Mouse (Mus musculus): ENCODE results near the gene Nrde2.

Gene Nrde2

DNA sequence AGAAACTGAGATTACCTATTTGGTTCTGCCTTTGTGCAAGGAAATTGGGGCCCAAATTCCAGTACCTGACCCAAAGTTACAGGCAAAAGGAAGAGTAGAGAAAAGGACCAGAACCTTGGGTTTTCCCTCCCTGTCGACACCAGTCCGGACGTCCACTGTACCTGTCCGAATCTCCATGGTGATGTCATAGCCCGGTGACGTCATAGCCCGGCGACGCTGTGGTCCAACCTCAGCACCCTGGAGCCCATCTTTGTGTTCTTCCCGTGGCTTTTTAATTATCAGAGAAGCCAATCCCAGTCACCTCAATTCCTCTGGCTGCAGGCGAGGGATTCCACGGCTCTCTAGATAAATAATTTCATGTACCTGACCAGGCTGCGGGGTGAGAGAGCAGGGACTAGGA lies 21.3 kb upstream of the Nrde2 start:
- no peak for DNase-seq (ENCODE audit: low spot score in 2 of 2)

DNA sequence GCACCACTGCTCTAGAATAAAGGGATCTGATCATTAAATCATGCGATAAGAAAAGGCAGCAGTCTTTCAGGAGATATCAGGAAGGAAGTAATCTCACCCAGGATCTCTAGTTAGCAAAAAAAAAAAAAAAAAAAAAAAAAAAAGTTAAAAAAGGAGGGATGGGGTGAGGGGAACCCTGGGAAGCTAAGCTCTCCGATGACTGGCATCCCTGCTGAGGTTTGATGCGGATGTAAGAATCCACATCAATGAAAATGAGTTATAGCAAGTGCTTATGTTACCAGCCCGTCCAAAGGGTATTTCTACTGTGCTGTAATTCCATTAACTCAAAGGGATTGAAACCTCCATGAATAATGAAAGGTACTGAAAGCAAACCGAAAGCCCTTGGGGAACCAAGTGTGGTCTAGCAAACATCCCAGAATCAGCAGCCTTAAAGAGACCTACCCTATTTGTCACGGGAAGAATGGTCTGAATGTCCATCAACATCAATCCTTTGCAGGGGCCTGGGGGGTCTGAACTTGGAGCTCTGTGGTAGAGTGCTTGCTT lies 19.5 kb upstream of the Nrde2 start:
- no peak for DNase-seq (ENCODE audit: low spot score in 2 of 2)

DNA sequence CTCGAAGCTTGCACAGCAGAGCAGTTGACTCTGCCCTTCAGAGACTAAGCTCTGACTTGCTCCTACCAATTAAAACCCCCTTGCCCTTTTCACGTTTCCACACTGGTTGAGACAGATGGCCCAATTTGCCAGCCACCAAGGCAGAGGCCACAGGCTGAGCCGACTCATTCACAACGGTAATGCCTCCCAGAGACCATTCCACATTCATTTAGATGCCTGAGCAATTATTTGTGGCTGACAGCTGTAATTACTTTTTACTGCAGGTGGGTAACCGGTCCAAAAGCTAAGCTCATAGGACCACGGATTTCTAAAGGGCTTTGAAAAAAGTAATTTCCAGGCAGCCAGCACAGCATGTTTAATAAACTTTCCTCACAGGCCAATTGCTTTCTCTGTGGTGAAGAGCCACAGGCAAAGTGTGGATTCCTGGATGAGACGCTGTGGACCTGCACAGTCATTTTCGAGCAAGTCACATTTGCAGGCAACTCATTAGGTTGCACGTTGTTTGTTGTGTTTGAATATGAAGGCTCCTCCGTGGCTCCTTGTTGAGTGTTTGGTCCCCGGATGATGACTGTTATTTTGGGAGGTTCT lies 17.1 kb upstream of the Nrde2 start:
- no peak for DNase-seq (ENCODE audit: low spot score in 2 of 2)

DNA sequence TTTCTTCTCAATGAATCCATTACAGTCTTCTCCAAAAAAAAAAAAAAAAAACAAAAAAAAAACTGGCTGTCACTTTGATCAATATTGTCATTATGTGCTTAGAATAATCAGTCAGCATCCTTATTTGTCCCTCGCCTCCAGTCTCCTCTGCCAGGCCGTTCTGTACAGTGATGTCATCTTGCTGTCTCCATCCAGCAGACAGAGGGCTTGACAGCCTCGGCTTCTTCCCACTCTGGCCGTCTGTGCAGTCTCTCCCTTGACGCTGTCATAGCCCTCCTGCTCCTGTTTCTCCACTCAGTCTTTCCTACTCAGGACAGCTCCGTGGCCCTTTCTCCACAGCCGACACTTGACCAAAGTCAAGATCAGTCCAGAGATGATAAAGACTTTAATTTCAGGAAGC lies 13.0 kb upstream of the Nrde2 start:
- DNase-seq (ENCODE audit: low spot score in 2 of 2) = no peak

DNA sequence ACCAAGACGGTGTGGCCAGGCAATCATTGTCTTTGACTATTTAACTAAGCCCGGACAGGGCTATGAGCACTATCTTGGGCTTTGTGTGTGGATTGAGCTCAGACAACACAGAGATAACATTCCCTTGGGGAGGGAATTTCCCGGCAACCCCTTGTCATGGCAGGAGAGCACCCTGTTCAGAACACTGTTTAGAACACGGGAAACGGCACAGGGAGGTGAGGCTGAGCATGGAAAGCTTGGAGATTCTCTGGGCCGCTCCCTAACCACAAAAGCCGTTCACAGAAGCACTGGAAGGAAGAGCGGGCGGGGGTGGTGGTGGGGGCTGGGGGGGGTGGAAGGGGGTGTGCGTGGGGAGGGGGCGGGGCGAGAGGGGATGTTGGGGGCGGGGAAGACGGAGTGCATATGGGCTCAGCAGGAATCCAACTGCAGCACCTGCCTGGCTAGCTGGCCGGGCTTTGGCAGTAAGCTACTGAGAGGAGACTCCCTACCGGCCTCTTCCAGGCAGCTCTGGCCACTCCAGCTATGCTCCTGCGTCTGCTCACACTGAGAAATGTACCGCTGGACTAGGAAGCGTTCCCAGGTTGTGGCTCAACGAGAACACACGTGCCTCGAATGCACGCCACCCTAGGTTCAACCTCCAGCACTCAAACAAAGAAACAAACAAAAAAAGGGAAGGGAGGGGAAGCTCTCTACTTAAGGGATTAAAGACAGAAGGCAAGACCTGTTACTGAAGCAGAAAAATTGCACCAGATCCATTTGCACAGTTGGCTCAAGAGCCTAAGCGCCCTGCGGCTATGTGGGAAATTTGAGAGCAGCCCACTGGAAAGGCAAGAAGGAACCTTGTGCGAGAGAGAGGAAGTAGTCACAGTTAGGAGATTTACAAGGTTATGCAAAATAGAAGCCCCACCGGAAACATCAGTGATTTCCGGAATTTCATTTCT lies 8.7 kb upstream of the Nrde2 start:
- DNase-seq (ENCODE audit: low spot score in 2 of 2) = peak in 1 of 2 experiments; percentile 9

DNA sequence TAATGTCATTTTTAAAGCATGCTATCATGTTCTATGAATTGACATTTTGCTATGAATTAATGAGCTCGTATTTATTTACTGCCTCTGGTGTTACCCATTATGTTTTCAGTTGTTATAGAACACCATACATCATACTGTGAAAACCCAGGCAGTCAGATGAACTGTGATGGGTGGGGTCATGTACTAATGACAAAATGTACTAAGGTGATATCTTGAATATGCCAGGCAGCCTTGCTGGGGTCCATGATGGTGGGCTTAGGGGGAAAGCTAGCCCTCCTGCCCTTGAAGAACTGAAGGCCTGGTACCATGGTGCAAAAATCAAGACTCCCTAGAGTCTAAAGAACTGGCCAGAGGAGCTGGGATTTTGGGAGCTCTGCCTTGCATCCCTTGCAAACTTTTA lies 8.0 kb upstream of the Nrde2 start:
- no peak for DNase-seq (ENCODE audit: low spot score in 2 of 2)

DNA sequence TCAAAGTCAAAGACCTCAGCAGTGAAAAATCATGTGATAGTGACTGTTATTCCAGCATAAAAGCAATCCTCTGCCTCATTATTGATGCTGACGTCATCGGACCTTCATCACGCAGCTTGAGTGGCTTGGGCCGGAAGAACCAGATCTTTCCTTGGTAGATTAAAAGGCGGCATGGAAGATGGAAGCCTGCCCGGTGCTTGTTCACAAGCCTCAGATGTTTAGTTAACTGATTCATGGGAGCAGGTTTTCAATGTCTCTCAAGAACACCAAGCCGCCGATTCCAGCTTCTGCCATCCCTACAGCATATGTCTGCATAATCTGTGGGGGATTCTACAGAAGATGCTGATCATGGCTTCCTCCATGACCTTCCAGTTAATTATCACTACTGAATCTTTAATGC lies 7.5 kb upstream of the Nrde2 start:
- DNase-seq (ENCODE audit: low spot score in 2 of 2) = no peak

DNA sequence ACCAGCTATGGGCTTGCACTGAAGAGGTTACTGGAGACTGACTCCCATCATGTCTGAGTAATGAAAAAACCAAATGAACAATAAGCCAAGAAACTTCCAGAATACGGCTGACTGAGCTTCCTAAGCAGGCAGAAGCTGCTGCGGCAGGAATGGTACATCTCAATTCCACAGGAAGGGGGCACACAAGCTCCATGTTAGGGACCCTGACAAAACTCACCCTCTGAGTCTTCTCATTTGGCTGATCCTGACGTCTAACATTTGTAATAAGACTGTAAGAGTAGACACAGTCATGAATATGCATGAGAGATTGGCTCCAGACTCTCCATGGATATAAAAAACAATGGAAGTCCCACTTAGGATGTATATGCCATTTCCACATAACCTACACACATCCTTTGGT lies 6.7 kb upstream of the Nrde2 start:
- DNase-seq (ENCODE audit: low spot score in 2 of 2) = no peak

DNA sequence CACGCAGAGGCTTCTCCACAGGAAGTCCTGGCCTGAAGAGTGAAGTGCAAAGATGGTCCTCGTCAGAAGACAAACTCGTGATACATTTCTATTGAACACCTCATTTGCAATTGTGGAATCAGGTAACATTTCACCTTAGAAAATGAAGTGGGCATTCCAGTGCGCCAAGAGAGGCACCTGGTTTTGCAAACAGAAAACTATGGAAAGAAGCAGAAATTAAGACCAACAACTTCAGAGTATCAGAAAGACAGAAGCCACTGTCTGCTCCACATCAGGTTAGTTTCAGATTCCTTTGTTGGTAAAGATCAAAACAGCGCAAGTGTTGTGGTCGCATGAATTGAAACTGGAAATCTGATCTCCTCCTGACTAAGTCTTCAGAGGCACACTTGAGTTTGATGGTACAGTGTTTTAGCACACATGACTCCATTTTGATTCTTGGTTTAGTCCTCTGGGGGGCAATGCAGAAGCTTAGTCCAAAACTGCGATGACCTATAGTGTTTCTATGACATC lies 5.6 kb upstream of the Nrde2 start:
- DNase-seq (ENCODE audit: low spot score in 2 of 2) = no peak

DNA sequence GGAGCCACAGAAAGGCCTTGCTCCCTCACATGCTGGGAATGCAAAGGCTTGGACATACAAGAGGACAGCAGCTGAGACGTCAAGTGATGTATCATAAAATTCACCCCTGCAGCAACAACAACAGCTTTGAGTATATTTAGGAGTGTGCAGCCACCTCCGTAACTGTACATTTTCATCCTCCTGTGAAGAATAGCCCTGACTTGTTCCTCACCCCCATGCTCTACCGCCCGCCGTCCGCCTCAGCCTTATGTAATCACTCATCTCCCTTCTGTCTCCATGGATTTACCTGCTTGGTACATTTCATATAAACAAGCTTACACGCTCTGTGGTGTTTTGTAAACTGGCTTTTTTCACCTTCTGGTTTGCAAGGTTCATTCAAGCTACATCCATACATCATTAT lies 7.0 kb downstream of the Nrde2 start:
- DNase-seq (ENCODE audit: low spot score in 2 of 2) = no peak

DNA sequence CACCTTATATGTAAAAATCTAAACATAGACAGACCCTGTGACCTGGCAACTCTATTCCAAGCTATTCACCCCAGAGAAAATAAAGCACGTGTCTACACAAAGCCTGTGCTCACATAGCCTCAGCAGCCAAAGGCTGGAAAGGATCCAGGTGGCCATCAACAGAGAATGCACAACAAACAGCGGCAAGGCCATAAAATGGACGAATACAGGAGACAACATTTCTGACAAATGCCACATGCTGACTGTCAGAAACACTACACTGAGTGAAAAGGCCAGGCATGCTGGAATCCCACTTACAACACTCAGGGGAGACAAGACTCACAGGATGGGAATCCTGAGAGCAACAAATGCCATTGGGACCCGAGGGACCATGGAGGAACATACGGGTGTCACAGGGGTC lies 15.2 kb downstream of the Nrde2 start:
- DNase-seq (ENCODE audit: low spot score in 2 of 2) = no peak

DNA sequence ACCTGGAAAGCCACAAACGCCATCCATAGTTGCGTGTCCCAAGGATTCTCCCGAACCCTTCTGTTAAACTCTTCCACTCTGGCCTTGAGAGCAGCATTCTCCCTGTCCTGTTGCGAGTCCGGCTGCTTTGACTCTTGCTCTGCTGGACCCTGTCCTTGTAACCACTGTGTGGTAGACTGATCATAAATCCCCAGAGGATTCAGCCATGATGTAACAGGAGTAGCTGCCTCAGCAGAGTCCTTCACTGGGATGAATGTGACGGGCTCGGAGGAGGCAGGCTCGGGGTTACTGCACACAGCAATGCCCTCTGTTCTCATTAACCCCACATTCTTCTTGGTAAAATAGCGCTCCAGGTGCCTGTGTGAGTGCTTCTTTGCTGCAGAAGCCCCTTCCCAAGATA lies 15.7 kb downstream of the Nrde2 start:
- no peak for DNase-seq (ENCODE audit: low spot score in 2 of 2)

DNA sequence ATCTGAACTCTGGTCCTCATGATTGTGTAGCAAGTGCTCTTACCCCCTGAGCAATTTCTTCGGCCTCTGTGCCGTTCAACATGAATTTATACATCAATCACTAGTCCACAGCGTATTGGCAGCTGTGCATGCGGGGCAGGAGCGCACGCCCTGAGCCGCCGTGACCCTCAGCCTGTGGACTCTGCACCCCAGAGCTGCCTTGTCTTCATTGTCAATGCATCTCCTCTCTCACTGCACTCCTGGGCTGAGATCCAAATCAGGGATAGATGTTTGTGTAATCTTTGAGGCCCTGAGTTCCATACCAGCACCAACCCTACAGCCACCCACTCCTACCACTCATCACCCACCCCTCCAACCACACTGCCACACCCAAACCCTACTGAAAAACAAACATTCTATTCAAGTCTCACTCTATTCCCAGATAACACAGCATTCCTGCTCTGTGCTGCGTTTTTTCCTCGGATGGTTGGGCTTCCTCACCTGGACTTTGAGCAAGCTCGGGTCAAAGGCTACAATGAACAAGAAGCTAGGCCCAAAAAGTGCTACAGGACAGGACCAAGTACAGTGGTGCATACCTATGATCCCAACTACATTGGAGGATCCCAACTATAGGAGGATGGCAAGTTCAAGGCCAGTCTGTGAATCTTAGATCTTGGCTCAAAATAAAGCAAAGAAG lies 16.5 kb downstream of the Nrde2 start:
- no peak for DNase-seq (ENCODE audit: low spot score in 2 of 2)

DNA sequence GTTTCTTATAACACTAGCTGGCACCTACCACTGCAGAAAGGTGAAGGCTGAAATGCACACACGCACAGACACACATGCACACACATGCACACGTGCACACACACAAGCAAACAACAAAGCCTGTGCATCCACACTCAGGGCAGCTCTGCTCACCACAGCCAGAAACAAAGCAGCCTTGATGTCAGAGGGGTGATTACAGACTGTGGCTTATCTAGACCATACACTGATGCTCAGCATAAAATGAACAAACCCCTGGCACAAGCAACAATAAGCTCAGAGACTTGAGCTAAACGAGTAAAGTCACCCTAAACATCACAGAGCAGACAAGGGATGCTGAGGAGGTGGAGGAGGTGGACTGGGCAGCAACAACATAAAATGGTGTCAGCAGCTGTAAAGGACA lies 24.3 kb downstream of the Nrde2 start:
- no peak for DNase-seq (ENCODE audit: low spot score in 2 of 2)

DNA sequence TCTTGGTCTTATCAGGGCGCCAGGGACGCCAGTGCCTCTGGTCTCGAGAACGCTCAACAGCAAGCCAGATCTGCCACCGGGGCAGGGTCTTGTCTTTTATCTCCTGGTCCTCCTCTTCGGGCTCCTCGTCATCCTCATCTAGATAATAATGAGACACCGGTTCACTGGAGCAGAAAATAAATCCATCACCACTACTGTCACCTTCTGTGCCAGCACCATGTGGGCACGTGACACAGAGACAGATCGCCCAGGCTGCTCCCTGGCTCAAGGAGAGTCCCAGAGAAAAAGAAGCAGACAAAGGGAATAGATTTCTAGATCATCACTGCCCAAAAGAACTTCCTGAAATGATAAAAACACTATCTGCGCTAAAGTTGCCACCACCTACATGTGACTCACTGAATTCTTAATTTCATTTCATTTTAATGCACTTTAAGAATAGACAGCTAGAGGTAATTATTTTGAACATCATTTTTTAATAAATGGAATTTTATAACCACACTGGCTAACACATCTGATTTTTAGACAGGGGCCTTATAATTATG lies 25.0 kb downstream of the Nrde2 start:
- DNase-seq (ENCODE audit: low spot score in 2 of 2) = no peak

DNA sequence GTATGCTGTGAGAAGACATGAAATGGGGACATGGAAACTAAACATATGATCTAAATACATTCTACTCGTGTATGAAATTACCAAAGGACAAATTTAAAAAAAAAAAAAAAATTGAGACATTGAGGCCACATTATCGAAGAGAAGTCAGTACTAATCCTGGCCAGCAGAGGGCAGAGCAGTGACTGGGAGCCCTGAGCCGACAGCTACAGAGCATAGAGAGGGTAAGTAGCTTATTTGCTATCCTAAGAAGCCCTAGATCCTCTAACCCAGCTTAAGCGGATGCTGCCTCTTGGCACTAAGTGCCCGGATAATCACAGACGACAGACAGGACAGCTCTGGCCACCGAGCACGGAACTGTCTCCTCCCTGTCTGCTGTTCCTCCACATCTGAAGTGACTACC lies 27.8 kb downstream of the Nrde2 start:
- DNase-seq (ENCODE audit: low spot score in 2 of 2) = peak; percentile 35 to 61

DNA sequence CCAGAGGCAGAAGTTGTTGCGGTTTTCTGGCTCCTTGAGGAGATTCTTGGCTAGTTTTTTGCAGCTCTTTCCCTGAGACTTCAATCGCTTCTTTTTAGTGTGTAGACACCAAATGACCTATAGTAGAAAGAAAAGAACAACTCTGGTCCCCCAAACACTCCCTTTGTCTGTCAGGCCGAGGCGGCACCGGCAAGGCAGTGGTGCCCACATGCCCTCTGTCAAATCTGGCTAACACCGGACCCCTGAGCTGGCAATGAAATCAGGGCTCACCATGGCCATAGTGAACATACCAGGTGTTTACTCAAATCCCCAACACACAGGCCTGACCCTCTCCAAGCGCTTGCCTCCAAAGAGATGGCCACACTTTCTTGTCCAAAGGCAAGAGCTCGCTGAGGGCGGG lies 28.3 kb downstream of the Nrde2 start:
- no peak for DNase-seq (ENCODE audit: low spot score in 2 of 2)

DNA sequence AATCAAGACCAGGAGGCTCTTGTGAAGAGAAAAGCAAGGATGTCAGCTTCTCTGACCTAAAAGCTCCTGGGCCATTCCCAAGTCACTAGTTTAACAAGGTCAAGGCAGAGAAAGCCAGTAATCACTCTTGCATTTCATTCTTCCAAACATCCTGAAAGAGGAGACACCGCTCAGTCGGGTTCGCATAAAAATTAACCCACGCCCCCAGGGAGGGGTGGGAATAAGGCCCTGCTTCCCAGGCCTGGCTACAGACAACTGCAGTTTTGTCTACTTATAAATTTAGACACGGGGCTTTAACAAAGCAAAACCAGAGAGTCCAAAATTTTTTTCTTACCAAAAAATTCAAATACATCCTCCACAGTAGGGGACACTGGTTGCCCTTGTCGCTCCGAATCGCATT lies 30.5 kb downstream of the Nrde2 start:
- DNase-seq (ENCODE audit: low spot score in 2 of 2) = no peak

DNA sequence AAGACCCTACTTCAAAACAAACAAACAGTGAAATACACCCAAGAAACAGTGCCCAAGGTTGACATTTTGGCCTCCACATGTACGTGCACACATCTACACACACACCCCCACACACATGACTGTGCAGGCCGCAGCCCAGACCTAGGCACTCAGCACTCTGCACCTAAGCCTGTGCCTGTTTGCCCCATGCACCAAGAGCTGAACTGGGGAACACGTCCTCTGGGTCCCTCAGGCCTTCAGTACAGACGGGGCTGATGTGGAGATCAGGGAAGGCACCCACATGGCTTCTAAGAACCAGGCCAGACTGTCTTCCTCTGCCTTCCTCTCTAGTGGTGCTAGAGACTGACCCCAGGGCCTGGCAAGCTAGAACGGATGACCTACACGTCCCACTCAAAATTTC lies 30.9 kb downstream of the Nrde2 start:
- no peak for DNase-seq (ENCODE audit: low spot score in 2 of 2)

DNA sequence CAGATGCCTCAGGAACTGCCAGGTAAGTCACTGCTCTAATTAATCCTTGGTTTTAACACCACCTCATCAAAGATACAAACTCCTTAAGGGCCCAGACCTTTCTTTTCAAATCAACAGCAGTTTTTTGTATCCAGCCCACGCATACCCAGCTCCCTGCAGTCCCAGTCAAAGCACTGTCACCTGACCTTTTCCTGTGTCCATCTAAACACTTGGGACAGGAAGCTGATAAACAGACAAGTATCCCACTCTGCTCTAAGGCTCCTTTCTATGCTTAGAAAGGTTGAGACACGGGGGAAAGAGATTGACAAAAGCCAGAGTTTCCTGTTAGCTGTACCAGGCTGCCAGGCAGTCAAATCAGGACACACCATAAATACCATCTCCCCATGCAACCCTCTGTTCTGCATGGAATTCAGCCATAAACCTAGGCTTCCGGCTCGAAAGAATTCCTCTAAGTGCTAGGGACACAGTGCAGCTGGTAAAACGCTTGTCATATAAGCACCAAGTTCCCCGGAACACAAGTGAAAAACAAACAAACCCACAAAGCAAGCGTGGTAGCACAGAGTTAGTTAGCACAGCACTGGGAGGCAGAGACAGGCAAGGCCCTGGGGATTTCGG lies 31.5 kb downstream of the Nrde2 start:
- DNase-seq (ENCODE audit: low spot score in 2 of 2) = no peak

DNA sequence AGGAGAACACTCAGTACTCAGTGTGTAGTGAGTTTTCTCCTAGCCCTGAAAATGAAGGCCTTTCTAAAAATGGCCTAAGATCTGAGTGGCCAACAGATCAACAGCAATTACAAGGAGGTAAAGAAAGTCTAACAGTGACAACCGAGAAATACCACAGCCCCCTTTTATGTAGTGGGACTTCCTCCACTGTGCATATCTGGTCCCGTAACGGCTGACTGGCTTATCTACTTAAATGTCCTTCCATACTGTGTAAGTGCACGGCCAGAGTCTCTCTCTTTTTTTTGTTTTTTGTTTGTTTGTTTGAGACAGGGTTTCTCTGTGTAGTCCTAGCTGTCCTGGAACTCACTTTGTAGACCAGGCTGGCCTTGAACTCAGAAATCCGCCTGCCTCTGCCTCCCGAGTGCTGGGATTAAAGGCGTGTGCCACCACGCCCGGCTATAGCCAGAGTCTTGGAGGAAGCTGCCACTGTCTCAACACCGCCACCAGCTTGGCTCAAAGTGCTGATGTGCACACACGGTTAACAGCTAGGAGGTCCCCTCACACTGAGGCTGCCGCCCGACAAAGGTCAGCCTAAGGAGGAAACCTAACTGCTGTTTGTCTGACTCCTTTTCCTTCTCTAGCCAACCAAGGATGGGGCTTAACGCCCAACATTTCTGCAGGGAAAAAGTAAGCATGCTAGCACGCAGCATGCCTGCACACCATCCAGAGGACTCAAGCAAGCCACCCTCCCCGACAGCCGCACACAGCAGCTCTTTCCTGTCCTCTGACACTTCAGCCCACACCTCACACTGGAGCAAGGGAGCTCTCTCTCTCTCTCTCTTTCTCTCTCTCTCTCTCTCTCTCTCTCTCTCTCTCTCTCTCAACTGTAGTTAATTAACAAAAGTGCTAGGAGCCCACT lies 32.2 kb downstream of the Nrde2 start:
- DNase-seq (ENCODE audit: low spot score in 2 of 2) = no peak
